Mouse (Mus musculus) myocyte (in vitro differentiated cells): ENCODE results near the gene Gm11032. TPM values are rescaled to one million over a fixed set of nuclear protein-coding genes. Genes with fewer than 3 reads are reported as not detected.
A peak's percentile ranks its signal among the peaks of the same experiment; 100 is the strongest.

Source experiments
- H3K27me3 ChIP-seq: one replicate; pipeline ENCODE4 v1.6.1; 2011; ENCODE audit not compliant: control insufficient read depth, insufficient read depth, insufficient read length
- H3K36me3 ChIP-seq: one replicate; pipeline ENCODE4 v1.6.1; 2011; ENCODE audit not compliant: control insufficient read depth, insufficient read depth
- H3K4me2 ChIP-seq: one replicate; pipeline ENCODE4 v1.6.1; 2011; ENCODE audit warnings: low read depth, control low read depth
- H3K4me3 ChIP-seq: one replicate; pipeline ENCODE4 v1.5.1; 2011; ENCODE audit warnings: mild to moderate bottlenecking, control low read depth, moderate library complexity
- H3K79me2 ChIP-seq: one replicate; pipeline ENCODE4 v1.6.1; 2011; ENCODE audit not compliant: control insufficient read depth, insufficient read depth
- H3ac ChIP-seq: one replicate; pipeline ENCODE4 v1.6.1; 2011; ENCODE audit not compliant: control insufficient read depth, insufficient read length
- CEBPB ChIP-seq: IDR thresholded peaks from 2 replicates; pipeline ENCODE4 v1.6.1; 2011; ENCODE audit warnings: mild to moderate bottlenecking, moderate library complexity; ENCODE audit not compliant: poor library complexity, insufficient read depth, severe bottlenecking
- E2F4 ChIP-seq: IDR thresholded peaks from one replicate; pipeline ENCODE4 v1.6.1; 2011; ENCODE audit warnings: mild to moderate bottlenecking, control low read depth, moderate library complexity; ENCODE audit not compliant: insufficient read depth
- MAX ChIP-seq: IDR thresholded peaks from one replicate; pipeline ENCODE4 v1.6.1; 2011; ENCODE audit warnings: low read depth, mild to moderate bottlenecking, control low read depth
- MYOD1 ChIP-seq, 3 experiments: IDR thresholded peaks; one replicate each; pipeline ENCODE4 v1.6.1; 2011; ENCODE audit warnings: control low read depth in 2 of 3, low read depth in 2 of 3, mild to moderate bottlenecking in 2 of 3, moderate library complexity in 1 of 3; ENCODE audit not compliant: insufficient read length in 2 of 3, control insufficient read depth in 1 of 3
- MYOG ChIP-seq, 3 experiments: IDR thresholded peaks; one replicate each; pipeline ENCODE4 v1.6.1; 2011; ENCODE audit warnings: control low read depth in 2 of 3, low read depth in 2 of 3, mild to moderate bottlenecking in 2 of 3; ENCODE audit not compliant: insufficient read length in 2 of 3, control insufficient read depth in 1 of 3, insufficient read depth in 1 of 3
- POLR2A ChIP-seq: IDR thresholded peaks from one replicate; pipeline ENCODE4 v1.6.1; 2011; ENCODE audit warnings: low read depth, mild to moderate bottlenecking, control low read depth, moderate library complexity; ENCODE audit not compliant: insufficient read length
- POLR2AphosphoS2 ChIP-seq: IDR thresholded peaks from one replicate; pipeline ENCODE4 v1.6.1; 2011; ENCODE audit warnings: low read depth, control low read depth; ENCODE audit not compliant: insufficient read length
- REST ChIP-seq: IDR thresholded peaks from one replicate; pipeline ENCODE4 v1.6.1; 2011; ENCODE audit warnings: mild to moderate bottlenecking, control low read depth, moderate library complexity; ENCODE audit not compliant: insufficient read depth, insufficient read length
- SRF ChIP-seq: IDR thresholded peaks from one replicate; pipeline ENCODE4 v1.6.1; 2011; ENCODE audit warnings: low read depth; ENCODE audit not compliant: control insufficient read depth, insufficient read length
- TCF12 ChIP-seq: IDR thresholded peaks from one replicate; pipeline ENCODE4 v1.6.1; 2011; ENCODE audit warnings: mild to moderate bottlenecking, control low read depth; ENCODE audit not compliant: poor library complexity, insufficient read depth, severe bottlenecking
- TCF3 ChIP-seq: IDR thresholded peaks from one replicate; pipeline ENCODE4 v1.6.1; 2011; ENCODE audit warnings: low read depth, control low read depth; ENCODE audit not compliant: insufficient read length
- USF1 ChIP-seq: IDR thresholded peaks from one replicate; pipeline ENCODE4 v1.6.1; 2011; ENCODE audit warnings: low read depth, mild to moderate bottlenecking, control low read depth, moderate library complexity
- polyA plus RNA-seq: library from polyadenylated mRNA; unstranded; fragments of >200 nt; fragmentation: generic; extraction: Trizol; gene quantifications from one replicate; pipeline ENCODE4 v1.2.1, GENCODE M21; 2012; ENCODE audit warnings: missing spikeins

The Gm11032 gene
- polyA plus RNA-seq, 1 experiment, result not detected

DNA sequence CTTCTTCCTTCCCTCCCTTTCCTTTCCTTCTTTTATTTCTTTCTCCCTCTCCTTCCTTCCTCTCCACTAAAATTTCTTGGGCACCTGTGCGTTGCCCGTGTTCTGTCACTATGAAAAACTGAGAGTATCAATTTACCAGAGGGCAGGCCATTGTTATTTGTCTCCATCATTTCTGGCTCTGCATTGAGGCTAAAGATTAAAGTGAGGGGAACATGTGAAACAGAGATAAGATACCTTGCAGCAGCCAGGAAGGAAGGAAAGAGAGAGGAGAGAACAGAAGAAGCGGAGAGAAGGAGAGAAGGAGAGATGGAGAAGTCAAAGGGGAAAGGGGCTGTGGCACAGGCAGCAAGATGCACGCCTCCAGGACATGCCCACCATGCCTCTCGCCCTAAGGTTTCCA is 14.5 kb downstream of the Gm11032 start:
- Histone ChIP-seq H3K27me3 (no peaks in the 10 kb centered on the region), H3K4me3 (no peak overlapping the region), H3K79me2 (peaks cover 18% of the 10 kb centered on the region), H3K36me3 (no peaks in the 10 kb centered on the region), H3ac (no peak overlapping the region), H3K4me2 (no peak overlapping the region)
- TF ChIP-seq MYOG (IDR thresholded peaks at IDR 0.05; ENCODE audit: control insufficient read depth in 1 of 3, insufficient read depth in 1 of 3, insufficient read length in 2 of 3, low read depth in 2 of 3), result no peak
- TF ChIP-seq POLR2AphosphoS2, result no peak
- no peak for TF ChIP-seq POLR2A
- TF ChIP-seq TCF3, result no peak
- TF ChIP-seq E2F4, result no peak
- TF ChIP-seq USF1, result no peak
- TF ChIP-seq REST, result no peak
- no peak for TF ChIP-seq TCF12
- TF ChIP-seq MYOD1 (IDR thresholded peaks at IDR 0.05; ENCODE audit: control insufficient read depth in 1 of 3, insufficient read length in 2 of 3, low read depth in 2 of 3), result no peak
- TF ChIP-seq CEBPB, result no peak
- no peak for TF ChIP-seq MAX
- no peak for TF ChIP-seq SRF

GRCm38 (mm10) chr11:4636782-4637342 is 17.0 kb downstream of the Gm11032 start:
- Histone ChIP-seq H3K4me3 (peak overlapping the region; percentile 84), H3K27me3 (no peaks in the 10 kb centered on the region)
- no peak for TF ChIP-seq TCF3
- peak in 2 of 3 experiments; percentile 54 to 57 for TF ChIP-seq MYOD1 (IDR thresholded peaks at IDR 0.05; ENCODE audit: control insufficient read depth in 1 of 3, insufficient read length in 2 of 3, low read depth in 2 of 3)
- no peak for TF ChIP-seq REST
- TF ChIP-seq MYOG (IDR thresholded peaks at IDR 0.05; ENCODE audit: control insufficient read depth in 1 of 3, insufficient read depth in 1 of 3, insufficient read length in 2 of 3, low read depth in 2 of 3), result peak in 2 of 3 experiments; percentile 60 to 68

DNA sequence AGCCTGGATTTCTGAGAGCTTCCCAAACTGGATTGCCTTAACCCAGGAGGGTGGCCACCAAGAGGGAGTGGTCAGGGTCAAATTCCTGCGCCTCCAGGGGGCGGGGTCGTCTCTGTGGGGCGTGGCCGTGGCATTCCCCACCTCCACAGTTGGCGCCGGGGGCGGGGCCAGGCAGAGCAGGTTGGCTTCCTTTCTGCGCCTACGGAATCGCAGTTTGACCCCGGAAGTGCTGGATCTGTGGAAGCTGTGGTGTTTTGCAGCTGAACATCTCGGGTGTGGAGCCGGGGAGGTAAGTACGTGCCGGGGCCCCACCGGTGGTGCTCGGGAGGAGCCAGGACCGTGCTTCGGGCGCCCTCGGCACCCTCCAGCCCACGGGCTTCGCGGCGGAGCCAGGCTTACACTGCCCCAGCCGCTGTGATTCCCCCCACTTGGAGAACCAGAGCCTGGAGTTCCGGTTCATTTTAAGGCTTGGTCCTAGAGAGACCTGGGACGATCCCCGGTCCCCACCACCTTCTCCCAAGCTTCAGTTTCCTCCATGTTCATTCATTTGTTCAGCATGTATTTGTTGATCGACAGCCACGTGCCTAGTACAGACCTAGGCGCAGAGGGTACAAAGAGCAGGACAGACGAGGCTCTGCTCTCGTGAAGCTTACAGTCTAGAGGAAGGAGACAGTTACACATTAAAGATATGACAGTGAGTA is 17.8 kb downstream of the Gm11032 start, which contains the start of gene Ascc2:
Gene Ascc2, plus strand, starts transcription at position 214 of the 701 bp plus-strand sequence.
- TF ChIP-seq REST, result no peak
- no peak for TF ChIP-seq TCF12
- no peak for TF ChIP-seq USF1
- TF ChIP-seq CEBPB, result no peak
- TF ChIP-seq TCF3, result no peak
- TF ChIP-seq POLR2A, result peak; percentile 69
- peak in 2 of 3 experiments; percentile 13 to 59 for TF ChIP-seq MYOD1 (IDR thresholded peaks at IDR 0.05; ENCODE audit: control insufficient read depth in 1 of 3, insufficient read length in 2 of 3, low read depth in 2 of 3)
- TF ChIP-seq MAX, result peak; percentile 7
- no peak for TF ChIP-seq SRF
- peak in 2 of 3 experiments; percentile 63 to 85 for TF ChIP-seq MYOG (IDR thresholded peaks at IDR 0.05; ENCODE audit: control insufficient read depth in 1 of 3, insufficient read depth in 1 of 3, insufficient read length in 2 of 3, low read depth in 2 of 3)
- peak; percentile 80 for TF ChIP-seq POLR2AphosphoS2
- no peak for TF ChIP-seq E2F4
- peak within 1 kb of the TSS; percentile 98 for H3K4me2 ChIP-seq
- H3K27me3 ChIP-seq, result no peaks in the 10 kb centered on the region
- peaks cover 18% of the 10 kb centered on the region for H3K36me3 ChIP-seq
- peak within 1 kb of the TSS; percentile 84 for H3K4me3 ChIP-seq
- H3K79me2 ChIP-seq, result peaks cover 50% of the 10 kb centered on the region
- peak within 1 kb of the TSS; percentile 44 for H3ac ChIP-seq

More at GRCm38 (mm10) chr11:4636782-4637342, 17.0 kb downstream of the Gm11032 start:
- peaks cover 10% of the 10 kb centered on the region for H3K36me3 ChIP-seq
- peak overlapping the region; percentile 98 for H3K4me2 ChIP-seq
- peaks cover 41% of the 10 kb centered on the region for H3K79me2 ChIP-seq
- H3ac ChIP-seq, result no peak overlapping the region

- Histone ChIP-seq H3K79me2 (peaks cover 53% of the 10 kb centered on the region), H3K27me3 (no peaks in the 10 kb centered on the region), H3ac (peak overlapping the region; percentile 44), H3K4me3 (peak overlapping the region; percentile 84), H3K36me3 (peaks cover 23% of the 10 kb centered on the region), H3K4me2 (peak overlapping the region; percentile 89)
- TF ChIP-seq SRF, result no peak
- TF ChIP-seq MYOD1 (IDR thresholded peaks at IDR 0.05; ENCODE audit: control insufficient read depth in 1 of 3, insufficient read length in 2 of 3, low read depth in 2 of 3), result no peak
- no peak for TF ChIP-seq MYOG (IDR thresholded peaks at IDR 0.05; ENCODE audit: control insufficient read depth in 1 of 3, insufficient read depth in 1 of 3, insufficient read length in 2 of 3, low read depth in 2 of 3)
- TF ChIP-seq USF1, result no peak
- TF ChIP-seq POLR2A, result peak; percentile 27
- no peak for TF ChIP-seq TCF3
- no peak for TF ChIP-seq MAX
- no peak for TF ChIP-seq POLR2AphosphoS2
- TF ChIP-seq REST, result no peak
- no peak for TF ChIP-seq TCF12
- no peak for TF ChIP-seq E2F4
- peak; percentile 69; the same call in 1 of the 2 replicates for TF ChIP-seq CEBPB
These were observed 18.4 kb downstream of the Gm11032 start for GRCm38 (mm10) chr11:4638261-4638660.
